Mouse (Mus musculus) hindbrain, embryonic 11.5 days (tissue): ENCODE measurements around the gene Ahnak. TPM values are rescaled to one million over a fixed set of nuclear protein-coding genes. Genes with fewer than 3 reads are reported as not detected.

ENCODE experiments used
- ATAC-seq: fragments of 200-750 bp; cut with Nextera tagmentation; 2 replicates; pipeline ENCODE4 v1.8.0; 2017; ENCODE audit warnings: mild to moderate bottlenecking, moderate TSS enrichment, moderate library complexity; ENCODE audit not compliant: low FRiP score
- DNase-seq: peaks from one replicate; pipeline ENCODE4 v3.0.0-alpha.2; 2015; ENCODE audit warnings: low spot score
- H3K27ac ChIP-seq: fragments of 300-500 bp; sonication (generic); 2 replicates; pipeline ENCODE4 v1.5.1; 2014; ENCODE audit warnings: mild to moderate bottlenecking, low read depth, low read length
- H3K27me3 ChIP-seq: fragments of 300-500 bp; sonication (generic); 2 replicates; pipeline ENCODE4 v1.6.1; 2014; ENCODE audit warnings: mild to moderate bottlenecking, low read length, moderate library complexity, mixed read lengths; ENCODE audit not compliant: control insufficient read depth, insufficient read depth
- H3K36me3 ChIP-seq: fragments of 300-500 bp; sonication (generic); 2 replicates; pipeline ENCODE4 v1.6.1; 2014; ENCODE audit warnings: mild to moderate bottlenecking, low read length, moderate library complexity, mixed read lengths; ENCODE audit not compliant: control insufficient read depth, insufficient read depth
- H3K4me1 ChIP-seq: fragments of 300-500 bp; sonication (generic); replicated peaks from 2 replicates; pipeline ENCODE4 v1.6.1; 2014; ENCODE audit warnings: low read length, mixed read lengths; ENCODE audit not compliant: control insufficient read depth, insufficient read depth
- H3K4me2 ChIP-seq: fragments of 300-500 bp; sonication (generic); replicated peaks from 2 replicates; pipeline ENCODE4 v1.6.1; 2014; ENCODE audit warnings: mild to moderate bottlenecking, low read depth, low read length
- H3K4me3 ChIP-seq: fragments of 300-500 bp; sonication (generic); 2 replicates; pipeline ENCODE4 v1.5.1; 2014; ENCODE audit warnings: low read depth, low read length
- H3K9ac ChIP-seq: fragments of 300-500 bp; sonication (generic); 2 replicates; pipeline ENCODE4 v1.6.1; 2014; ENCODE audit warnings: low read depth, low read length
- H3K9me3 ChIP-seq: fragments of 300-500 bp; sonication (generic); 2 replicates; pipeline ENCODE4 v1.6.1; 2016; ENCODE audit warnings: low read length; ENCODE audit not compliant: control insufficient read depth
- WGBS: fragments of 180-500 bp; shearing (Covaris S2); extraction: QIAGEN DNeasy Blood & Tissue Kit; methylation state at CpG from one replicate; pipeline ENCODE4 v1.1.7; 2014; 5-methylcytosine and 5-hydroxymethylcytosine counted together
- polyA plus RNA-seq: library from polyadenylated mRNA; unstranded; fragments of >200 nt; fragmentation: Nextera tagmentation; extraction: Ambion mirVana; gene quantifications from 2 replicates; pipeline ENCODE4 v1.2.1, GENCODE M21; 2014

Gene Ahnak
- polyA plus RNA-seq, 1 experiment from 2014 or later, result 14.1 TPM

DNA sequence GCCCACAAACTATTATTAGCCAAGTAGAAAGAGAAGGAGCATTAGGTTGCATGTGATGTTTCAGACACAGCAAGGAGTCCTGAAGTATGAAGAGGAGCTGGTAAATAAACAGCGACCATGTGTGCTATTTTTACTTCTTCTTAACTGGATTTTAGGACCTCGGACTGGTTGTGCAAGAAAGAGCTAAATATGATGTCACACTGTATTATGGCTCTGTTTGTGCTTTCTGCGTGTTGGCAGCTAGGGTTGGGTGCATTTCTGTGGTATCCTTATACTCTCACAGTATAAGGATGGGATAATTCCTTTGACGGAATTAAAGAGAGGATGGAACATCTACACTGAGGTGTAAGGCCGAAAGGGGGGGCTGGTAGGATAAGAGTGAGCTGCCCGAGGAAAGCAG, 43.8 kb upstream of the Ahnak start:
- DNase-seq (no peak), ATAC-seq (no peak)
- H3K9ac ChIP-seq, result no peak overlapping the region
- H3K4me1 ChIP-seq, result peaks cover 13% of the 10 kb centered on the region
- peak overlapping the region; percentile 8; the same call in 1 of the 2 replicates for H3K4me3 ChIP-seq
- 92% methylated on average over 6 of the region's 6 CpGs for WGBS
- no peaks in the 10 kb centered on the region for H3K9me3 ChIP-seq
- no peak overlapping the region for H3K27ac ChIP-seq
- no peak overlapping the region for H3K4me2 ChIP-seq
- H3K27me3 ChIP-seq, result no peaks in the 10 kb centered on the region
- peaks cover 19% of the 10 kb centered on the region for H3K36me3 ChIP-seq

DNA sequence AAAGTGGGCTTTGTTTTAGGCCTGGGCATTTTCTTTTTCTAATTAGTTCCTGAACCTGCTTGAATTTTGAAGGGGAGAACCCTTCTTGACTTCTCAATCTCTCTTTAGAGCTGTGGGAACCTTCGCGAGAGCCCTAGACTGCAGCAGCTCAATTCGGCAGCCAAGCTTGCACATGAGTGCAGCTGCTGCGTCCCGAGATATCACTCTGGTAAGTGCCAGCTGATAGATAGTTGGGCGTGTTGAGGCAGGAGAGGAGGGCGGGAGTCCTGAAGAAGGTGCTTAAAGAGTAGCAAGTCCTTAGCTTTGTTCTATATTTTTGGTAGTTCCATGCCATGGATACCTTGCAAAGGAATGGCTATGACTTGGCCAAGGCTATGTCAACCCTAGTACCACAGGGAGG, 42.2 kb upstream of the Ahnak start:
- H3K36me3 ChIP-seq, result peaks cover 22% of the 10 kb centered on the region
- ATAC-seq (no peak), DNase-seq (no peak)
- no peaks in the 10 kb centered on the region for H3K9me3 ChIP-seq
- 96% methylated on average over 7 of the region's 7 CpGs for WGBS
- no peak overlapping the region for H3K4me3 ChIP-seq
- H3K27ac ChIP-seq, result no peak overlapping the region
- no peak overlapping the region for H3K9ac ChIP-seq
- peaks cover 8% of the 10 kb centered on the region; the same call in 1 of the 2 replicates for H3K4me1 ChIP-seq
- H3K27me3 ChIP-seq, result no peaks in the 10 kb centered on the region
- H3K4me2 ChIP-seq, result no peak overlapping the region

DNA sequence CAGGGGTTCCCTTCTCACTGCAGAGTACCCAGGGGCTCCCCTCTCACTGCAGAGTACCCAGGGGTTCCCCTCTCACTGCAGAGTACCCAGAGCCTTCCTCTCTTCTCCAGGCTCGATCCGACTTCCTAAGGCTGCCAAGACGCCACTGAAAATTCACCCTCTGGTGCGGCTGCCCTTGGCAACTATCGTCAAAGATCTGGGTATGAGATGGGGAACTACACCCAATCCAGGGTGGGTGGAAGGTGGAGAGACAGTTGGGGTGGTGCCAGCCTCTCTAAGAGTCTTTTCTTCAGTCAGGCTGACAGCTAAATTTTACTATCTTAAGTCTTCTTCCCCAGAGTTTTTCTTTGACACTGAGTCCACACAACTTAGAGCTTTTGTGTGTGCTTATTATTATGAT, 38.9 kb upstream of the Ahnak start:
- no peak for ATAC-seq
- no peak for DNase-seq
- no peak overlapping the region for H3K4me2 ChIP-seq
- no peak overlapping the region for H3K9ac ChIP-seq
- 89% methylated on average over 5 of the region's 5 CpGs for WGBS
- no peak overlapping the region for H3K27ac ChIP-seq
- H3K4me3 ChIP-seq, result no peak overlapping the region
- H3K9me3 ChIP-seq, result no peaks in the 10 kb centered on the region
- no peaks in the 10 kb centered on the region for H3K27me3 ChIP-seq
- H3K36me3 ChIP-seq, result peaks cover 22% of the 10 kb centered on the region
- H3K4me1 ChIP-seq, result peaks cover 6% of the 10 kb centered on the region; the same call in 1 of the 2 replicates

DNA sequence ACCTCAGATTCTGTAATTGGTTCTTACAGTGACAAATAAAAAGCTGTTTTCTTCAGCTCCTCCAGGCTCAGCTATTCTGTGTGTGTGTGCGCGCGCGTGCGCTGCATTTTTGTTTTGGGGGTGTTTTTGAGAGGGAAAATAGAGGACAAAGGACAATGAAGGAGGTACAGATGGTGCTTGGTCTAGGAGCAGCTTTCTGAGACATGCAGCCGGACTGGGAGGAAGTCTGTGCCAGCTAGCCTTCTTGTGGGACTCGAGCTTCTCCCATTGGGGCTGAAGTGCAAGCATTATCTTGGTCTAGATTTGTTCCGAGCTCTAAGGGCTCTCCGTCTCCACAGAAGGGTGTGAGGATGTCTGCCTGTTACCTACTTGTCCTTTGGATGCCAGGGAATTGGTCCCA, 36.8 kb upstream of the Ahnak start:
- Histone ChIP-seq H3K9ac (no peak overlapping the region; the same call in 1 of the 2 replicates), H3K36me3 (peaks cover 16% of the 10 kb centered on the region)
- no peak for ATAC-seq

DNA sequence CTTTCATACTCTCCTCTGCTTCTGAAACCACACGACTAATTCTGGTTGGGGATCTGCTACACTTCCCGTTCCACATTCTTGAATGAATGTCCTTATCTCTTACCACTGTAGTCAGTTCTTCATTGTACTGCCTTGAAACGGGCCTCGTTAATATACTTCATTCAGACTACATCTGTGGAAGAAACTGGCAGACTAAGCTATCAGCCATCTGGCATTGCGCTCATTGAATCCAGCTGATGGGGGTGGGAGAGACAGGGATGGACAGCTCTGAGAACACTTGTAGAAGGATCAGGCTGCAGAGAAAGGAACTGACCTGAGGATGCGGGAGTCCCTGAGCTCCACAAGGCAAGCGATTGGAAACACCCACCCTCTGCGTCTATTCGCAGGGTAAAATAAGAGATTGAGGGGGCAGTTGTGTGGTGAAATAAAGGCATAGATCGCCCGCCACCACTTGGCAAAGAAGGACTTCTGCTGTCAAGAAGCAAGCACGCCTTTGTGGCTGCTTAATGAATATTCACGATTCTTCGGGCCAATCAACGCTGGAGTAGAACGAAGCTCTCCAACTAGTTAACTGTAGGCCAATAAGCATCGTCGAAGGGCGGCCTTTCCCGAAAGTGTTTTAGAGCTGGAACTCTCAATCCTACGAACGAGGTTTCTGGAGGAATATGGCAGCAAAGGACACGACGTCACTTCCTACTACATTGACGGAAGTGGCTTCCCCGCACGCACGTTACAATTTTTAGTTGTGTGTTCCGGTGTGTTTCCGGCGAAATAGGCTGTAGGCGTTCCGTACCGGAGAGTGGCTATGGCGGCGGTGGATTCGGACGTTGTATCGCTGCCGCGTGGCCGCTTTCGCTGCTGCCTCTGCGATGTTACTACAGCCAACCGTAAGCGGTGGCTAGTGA, 35.7 kb upstream of the Ahnak start, which contains the start of gene Tut1:
Gene Tut1, plus strand, starts transcription at position 713 of the 905 bp plus-strand sequence.
- Histone ChIP-seq H3K36me3 (peaks cover 6% of the 10 kb centered on the region; the same call in 1 of the 2 replicates), H3K27me3 (no peaks in the 10 kb centered on the region), H3K9me3 (no peaks in the 10 kb centered on the region), H3K4me1 (peaks cover 6% of the 10 kb centered on the region; the same call in 1 of the 2 replicates), H3K4me3 (peak within 1 kb of the TSS; percentile 55), H3K9ac (peak within 1 kb of the TSS; percentile 64), H3K27ac (peak within 1 kb of the TSS; percentile 78), H3K4me2 (peak within 1 kb of the TSS; percentile 68)
- ATAC-seq (peak; percentile 96), DNase-seq (peak; percentile 95)
- WGBS, result 5% methylated on average over 46 of the region's 46 CpGs

More for the DNA sequence above, 36.8 kb upstream of the Ahnak start:
- H3K27ac ChIP-seq, result peak overlapping the region; percentile 78; the same call in 1 of the 2 replicates
- no peaks in the 10 kb centered on the region for H3K9me3 ChIP-seq
- no peak overlapping the region for H3K4me3 ChIP-seq
- H3K4me1 ChIP-seq, result peaks cover 6% of the 10 kb centered on the region; the same call in 1 of the 2 replicates
- H3K4me2 ChIP-seq, result no peak overlapping the region
- WGBS, result 92% methylated on average over 9 of the region's 9 CpGs
- DNase-seq, result no peak
- H3K27me3 ChIP-seq, result no peaks in the 10 kb centered on the region

DNA sequence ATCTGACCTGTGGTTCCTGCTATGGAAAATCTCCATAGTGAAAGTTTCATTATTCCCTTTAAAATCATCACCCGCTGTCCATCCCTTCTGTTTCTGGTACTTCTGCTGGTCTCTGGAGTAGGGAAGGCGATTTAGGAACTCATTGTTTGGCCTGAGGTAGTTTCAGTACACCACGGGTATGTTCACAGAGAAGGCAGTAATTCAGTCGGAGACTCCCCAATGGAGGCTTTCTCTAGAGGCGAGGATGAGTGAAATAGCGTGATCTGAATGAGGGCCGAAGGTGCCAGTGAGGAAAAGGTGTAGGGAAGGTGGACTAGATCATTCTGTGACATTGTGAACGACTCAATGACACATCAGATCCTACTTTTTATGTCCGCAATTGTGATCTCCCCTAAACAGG, 34.9 kb upstream of the Ahnak start:
- WGBS, result 13% methylated on average over 9 of the region's 9 CpGs
- Histone ChIP-seq H3K4me2 (peak overlapping the region; percentile 68), H3K9ac (peak overlapping the region; percentile 64), H3K27me3 (no peaks in the 10 kb centered on the region), H3K4me3 (peak overlapping the region; percentile 55), H3K36me3 (peaks cover 7% of the 10 kb centered on the region; the same call in 1 of the 2 replicates), H3K27ac (0 out of 2 replicates have a peak overlapping the region, but pooled peaks have one; percentile 78), H3K9me3 (no peaks in the 10 kb centered on the region), H3K4me1 (peaks cover 6% of the 10 kb centered on the region; the same call in 1 of the 2 replicates)
- ATAC-seq (no peak), DNase-seq (no peak)

DNA sequence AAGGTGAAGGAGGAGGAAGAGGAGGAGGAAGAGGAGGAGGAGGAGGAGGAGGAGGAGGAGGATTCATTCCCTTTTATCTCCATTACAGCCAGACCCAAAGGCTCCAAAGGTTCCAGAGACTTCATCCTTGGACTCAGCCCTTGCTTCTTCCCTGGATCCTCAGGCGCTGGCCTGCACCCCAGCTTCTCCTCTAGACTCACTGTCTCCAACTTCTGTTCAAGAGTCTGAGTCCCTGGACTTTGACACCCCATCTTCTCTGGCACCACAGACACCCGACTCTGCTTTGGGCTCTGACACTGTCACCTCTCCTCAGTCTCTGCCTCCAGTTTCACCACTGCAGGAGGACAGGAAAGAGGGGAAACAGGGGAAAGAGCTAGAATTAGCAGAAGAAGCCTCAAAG, 26.8 kb upstream of the Ahnak start:
- Histone ChIP-seq H3K36me3 (peaks cover 13% of the 10 kb centered on the region; the same call in 1 of the 2 replicates), H3K9ac (no peak overlapping the region)
- 90% methylated on average over 2 of the region's 2 CpGs for WGBS

DNA sequence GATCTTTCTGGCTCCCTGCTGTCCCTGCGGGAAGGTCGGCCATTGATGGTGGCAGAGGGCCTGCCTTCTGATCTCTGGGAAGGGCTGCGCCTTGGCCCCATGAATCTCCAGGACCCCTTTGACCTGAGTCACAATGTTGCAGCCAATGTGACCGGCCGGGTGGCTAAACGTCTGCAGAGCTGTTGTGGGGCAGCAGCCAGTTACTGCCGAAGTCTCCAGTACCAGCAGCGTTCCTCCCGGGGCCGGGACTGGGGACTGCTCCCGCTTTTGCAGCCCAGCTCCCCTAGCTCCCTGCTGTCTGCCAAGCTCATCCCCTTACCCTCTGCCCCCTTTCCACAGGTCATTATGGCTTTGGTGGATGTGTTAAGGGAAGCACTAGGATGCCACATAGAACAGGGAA, 24.0 kb upstream of the Ahnak start:
- H3K9ac ChIP-seq, result no peak overlapping the region
- no peak overlapping the region for H3K4me3 ChIP-seq
- DNase-seq, result no peak
- WGBS, result 88% methylated on average over 11 of the region's 11 CpGs
- H3K9me3 ChIP-seq, result no peaks in the 10 kb centered on the region
- peaks cover 3% of the 10 kb centered on the region; the same call in 1 of the 2 replicates for H3K4me1 ChIP-seq
- H3K4me2 ChIP-seq, result no peak overlapping the region
- H3K27ac ChIP-seq, result no peak overlapping the region
- no peaks in the 10 kb centered on the region for H3K27me3 ChIP-seq
- ATAC-seq, result no peak
- peaks cover 15% of the 10 kb centered on the region; the same call in 1 of the 2 replicates for H3K36me3 ChIP-seq

More for the DNA sequence above, 26.8 kb upstream of the Ahnak start:
- ATAC-seq, result no peak
- Histone ChIP-seq H3K4me2 (no peak overlapping the region), H3K27me3 (no peaks in the 10 kb centered on the region), H3K4me1 (peaks cover 3% of the 10 kb centered on the region; the same call in 1 of the 2 replicates), H3K4me3 (no peak overlapping the region), H3K27ac (no peak overlapping the region), H3K9me3 (no peaks in the 10 kb centered on the region)
- DNase-seq, result no peak
